Mouse (Mus musculus) stomach, postnatal 0 days (tissue): Measurements from ENCODE around the gene Stag3. TPM values are rescaled to one million over a fixed set of nuclear protein-coding genes. Genes with fewer than 3 reads are reported as not detected.

Experiments used
- ATAC-seq: fragments of 200-750 bp; cut with Nextera tagmentation; 2 replicates; pipeline ENCODE4 v1.8.0; 2017; ENCODE audit not compliant: low FRiP score, low TSS enrichment
- DNase-seq: peaks from one replicate; pipeline ENCODE4 v3.0.0-alpha.2; 2016; ENCODE audit warnings: low spot score
- H3K27ac ChIP-seq: fragments of 300-500 bp; sonication (generic); replicated peaks from 2 replicates; pipeline ENCODE4 v1.5.1; 2014; ENCODE audit warnings: mild to moderate bottlenecking, control low read depth
- H3K27me3 ChIP-seq: fragments of 300-500 bp; sonication (generic); 2 replicates; pipeline ENCODE4 v1.6.1; 2014; ENCODE audit warnings: low read length; ENCODE audit not compliant: control insufficient read depth, insufficient read depth
- H3K36me3 ChIP-seq: fragments of 300-500 bp; sonication (generic); 2 replicates; pipeline ENCODE4 v1.6.1; 2014; ENCODE audit warnings: low read length, mixed read lengths; ENCODE audit not compliant: control insufficient read depth, insufficient read depth
- H3K4me1 ChIP-seq: fragments of 300-500 bp; sonication (generic); replicated peaks from 2 replicates; pipeline ENCODE4 v1.6.1; 2014; ENCODE audit warnings: antibody characterized with exemption; ENCODE audit not compliant: control insufficient read depth, insufficient read depth
- H3K4me2 ChIP-seq: fragments of 300-500 bp; sonication (generic); replicated peaks from 2 replicates; pipeline ENCODE4 v1.6.1; 2014; ENCODE audit warnings: low read depth, mild to moderate bottlenecking, control low read depth, moderate library complexity
- H3K4me3 ChIP-seq: fragments of 300-500 bp; sonication (generic); 2 replicates; pipeline ENCODE4 v1.5.1; 2014; ENCODE audit warnings: low read depth, low read length, control low read depth
- H3K9ac ChIP-seq: fragments of 300-500 bp; sonication (generic); 2 replicates; pipeline ENCODE4 v1.6.1; 2014; ENCODE audit warnings: mild to moderate bottlenecking, low read length, control low read depth, mixed read lengths
- H3K9me3 ChIP-seq: fragments of 300-500 bp; sonication (generic); 2 replicates; pipeline ENCODE4 v1.6.1; 2016; ENCODE audit warnings: low read length; ENCODE audit not compliant: control insufficient read depth
- CTCF ChIP-seq: IDR thresholded peaks from 2 replicates; pipeline ENCODE4 v1.5.1; 2016; ENCODE audit warnings: antibody characterized with exemption, low read depth, mild to moderate bottlenecking, moderate library complexity
- EP300 ChIP-seq: optimal IDR thresholded peaks from 2 replicates; pipeline ENCODE3; 2016; ENCODE audit warnings: antibody characterized with exemption
- WGBS: fragments of 180-500 bp; shearing (Covaris S2); extraction: QIAGEN DNeasy Blood & Tissue Kit; methylation state at CpG from one replicate; pipeline ENCODE4 v1.1.7; 2014; 5-methylcytosine and 5-hydroxymethylcytosine counted together
- polyA plus RNA-seq: library from polyadenylated mRNA; unstranded; fragments of >200 nt; fragmentation: Nextera tagmentation; extraction: Ambion mirVana; gene quantifications from 2 replicates; pipeline ENCODE4 v1.2.1, GENCODE M21; 2015

Gene Stag3
- polyA plus RNA-seq, 1 experiment from 2014 or later, result 0.50 TPM

- WGBS, result 70% methylated on average over 2 of the region's 2 CpGs
- no peaks in the 10 kb centered on the region for H3K27me3 ChIP-seq
- no peak for DNase-seq
- H3K4me3 ChIP-seq, result no peak overlapping the region
- TF ChIP-seq CTCF, result no peak
- TF ChIP-seq EP300, result no peak
- H3K9ac ChIP-seq, result no peak overlapping the region
- no peaks in the 10 kb centered on the region for H3K36me3 ChIP-seq
- no peaks in the 10 kb centered on the region for H3K9me3 ChIP-seq
- H3K4me1 ChIP-seq, result no peaks in the 10 kb centered on the region
- no peak for ATAC-seq
- no peak overlapping the region for H3K4me2 ChIP-seq
- H3K27ac ChIP-seq, result no peak overlapping the region
These were observed 19.6 kb downstream of the Stag3 start for GRCm38 (mm10) chr5:138299613-138300012.

GRCm38 (mm10) chr5:138312795-138313194 lies 32.8 kb downstream of the Stag3 start:
- no peak for ATAC-seq
- 90% methylated on average over 3 of the region's 3 CpGs for WGBS
- Histone ChIP-seq H3K9ac (no peak overlapping the region), H3K4me2 (no peak overlapping the region), H3K4me1 (no peaks in the 10 kb centered on the region), H3K4me3 (no peak overlapping the region), H3K27ac (no peak overlapping the region), H3K36me3 (no peaks in the 10 kb centered on the region), H3K27me3 (no peaks in the 10 kb centered on the region), H3K9me3 (no peaks in the 10 kb centered on the region)
- no peak for TF ChIP-seq EP300
- no peak for TF ChIP-seq CTCF
- no peak for DNase-seq

GRCm38 (mm10) chr5:138341661-138342060 lies 61.6 kb downstream of the Stag3 start, which contains the start of gene Pvrig:
Pvrig (plus strand) TSS chr5:138341961.
- no peak for TF ChIP-seq EP300
- no peak for TF ChIP-seq CTCF
- Histone ChIP-seq H3K36me3 (no peaks in the 10 kb centered on the region), H3K4me1 (no peaks in the 10 kb centered on the region), H3K9ac (no peak within 1 kb of the TSS), H3K4me2 (no peak within 1 kb of the TSS), H3K4me3 (no peak within 1 kb of the TSS), H3K27me3 (no peaks in the 10 kb centered on the region), H3K9me3 (no peaks in the 10 kb centered on the region), H3K27ac (no peak within 1 kb of the TSS)
- WGBS, result 69% methylated on average over 2 of the region's 2 CpGs
- DNase-seq (no peak), ATAC-seq (no peak)

- H3K9ac ChIP-seq, result no peak overlapping the region
- H3K9me3 ChIP-seq, result no peaks in the 10 kb centered on the region
- no peak overlapping the region for H3K27ac ChIP-seq
- TF ChIP-seq EP300, result no peak
- no peak for TF ChIP-seq CTCF
- no peaks in the 10 kb centered on the region for H3K36me3 ChIP-seq
- no peak for ATAC-seq
- WGBS, result 88% methylated on average over 3 of the region's 3 CpGs
- no peak for DNase-seq
- no peaks in the 10 kb centered on the region for H3K27me3 ChIP-seq
- no peak overlapping the region for H3K4me3 ChIP-seq
- H3K4me1 ChIP-seq, result no peaks in the 10 kb centered on the region
- no peak overlapping the region for H3K4me2 ChIP-seq
These were observed 63.2 kb downstream of the Stag3 start for GRCm38 (mm10) chr5:138343216-138343615.

Other genes starting within 250 kb of the Stag3 start
- gene Smok3c, start 227.0 kb upstream of the Stag3 start, polyA plus RNA-seq, result not detected in 2 replicates
- 5.6 and 5.8 TPM in 2 replicates for gene Zkscan1, start 195.2 kb upstream of the Stag3 start, polyA plus RNA-seq
- 20.0 and 20.4 TPM in 2 replicates for gene Zscan21, start 163.3 kb upstream of the Stag3 start, polyA plus RNA-seq
- 6.1 and 8.0 TPM in 2 replicates for gene Zfp113, start 124.5 kb upstream of the Stag3 start, polyA plus RNA-seq
- gene Cops6, start 119.2 kb upstream of the Stag3 start, polyA plus RNA-seq, result 173 and 180 TPM in 2 replicates
- gene Ap4m1, start 108.2 kb upstream of the Stag3 start, polyA plus RNA-seq, result 9.3 and 9.9 TPM in 2 replicates
- gene Mcm7, start 107.8 kb upstream of the Stag3 start, polyA plus RNA-seq, result 43.6 and 45.5 TPM in 2 replicates
- 27.1 and 27.7 TPM in 2 replicates for gene Taf6, start 92.8 kb upstream of the Stag3 start, polyA plus RNA-seq
- 18.6 and 20.0 TPM in 2 replicates for gene Cnpy4, start 92.8 kb upstream of the Stag3 start, polyA plus RNA-seq
- 6.7 and 7.0 TPM in 2 replicates for gene Mblac1, start 85.9 kb upstream of the Stag3 start, polyA plus RNA-seq
- gene Nxpe5, start 54.3 kb upstream of the Stag3 start, polyA plus RNA-seq, result 0.10 and 0.11 TPM in 2 replicates
- 88.3 and 91.0 TPM in 2 replicates for gene Lamtor4, start 24.8 kb upstream of the Stag3 start, polyA plus RNA-seq
- 2.4 and 3.3 TPM in 2 replicates for gene BC037034, start 16.2 kb upstream of the Stag3 start, polyA plus RNA-seq
- gene Gal3st4, start 7.4 kb upstream of the Stag3 start, polyA plus RNA-seq, result 3.6 and 4.5 TPM in 2 replicates
- 0.17 and 0.36 TPM in 2 replicates for gene Gm43720, start 282 bp upstream of the Stag3 start, polyA plus RNA-seq
- 1.8 and 2.3 TPM in 2 replicates for gene Gpc2, start 235 bp upstream of the Stag3 start, polyA plus RNA-seq
- gene Pvrig, start 61.7 kb downstream of the Stag3 start, polyA plus RNA-seq, result 0.15 TPM in 1 of 2 replicates, not detected in the other
- 9.1 and 10.5 TPM in 2 replicates for gene Zfp157, start 161.2 kb downstream of the Stag3 start, polyA plus RNA-seq